Mouse (Mus musculus) Patski (cell line): ENCODE measurements at regions not wholly inside any gene's neighbourhood (a gene's known extent, or its start where the extent isn't known, plus 50 kb on each side); places are given as distances from the start of the nearest gene placed in this dataset.

Experiments
- ATAC-seq: fragments of 100-300 bp; one replicate; pipeline ENCODE4 v1.8.0; 2021
- CTCF ChIA-PET: fragments of 350-600 bp; sonication (Branson Sonifier 250); formaldehyde crosslinking; loops from one replicate; lab custom pipeline; 2022; ENCODE audit warnings: inconsistent platforms; lab: Charles Lee
- POLR2A ChIA-PET: fragments of 350-600 bp; sonication (Branson Sonifier 250); formaldehyde crosslinking; loops from one replicate; lab custom pipeline; 2022; ENCODE audit warnings: antibody characterized with exemption, inconsistent platforms; lab: Charles Lee
- DNase-seq: peaks from one replicate; pipeline ENCODE4 v3.0.0-alpha.2; 2011; ENCODE audit warnings: low read depth, low spot score
- H3K27me3 ChIP-seq: fragments of 371-371 bp; one replicate; pipeline ENCODE4 v1.5.1; 2021
- CTCF ChIP-seq: fragments of 100-300 bp; IDR thresholded peaks from one replicate; pipeline ENCODE4 v1.5.1; 2021
- in situ Hi-C: fragments of 300-500 bp; cut with MboI; formaldehyde crosslinking; loops from 3 replicates; pipeline ENCODE4 v1.11.1; 2018; ENCODE audit warnings: low pct_unique_long_range_greater_than_20kb, mixed read lengths

DNA sequence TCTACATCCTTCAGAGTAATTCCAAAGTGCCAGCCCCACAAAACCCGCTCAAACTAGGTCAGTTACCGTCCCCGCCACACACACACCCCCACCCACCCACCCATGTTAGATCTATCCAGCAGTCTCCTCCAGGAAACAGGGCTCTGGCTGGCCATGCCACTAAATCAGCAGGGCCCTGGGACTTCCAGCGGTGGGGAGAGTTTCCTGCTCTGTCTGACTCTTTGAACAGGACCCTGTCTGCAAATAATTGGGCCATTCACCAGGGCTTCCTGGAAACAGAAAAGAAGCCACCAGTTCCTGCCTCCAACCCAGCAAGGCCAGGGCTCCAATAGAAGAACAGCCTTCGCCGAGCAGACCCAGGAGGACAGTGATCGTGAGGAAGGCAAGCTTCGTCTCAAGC lies 307.1 kb downstream of the Ptpru start:
- ChIA-PET CTCF (no interaction called here), POLR2A (no interaction called here)
- in situ Hi-C loops, result no loop called here
- ATAC-seq, result no peak
- TF ChIP-seq CTCF, result no peak
- no peaks in the 10 kb centered on the region for H3K27me3 ChIP-seq
- DNase-seq, result no peak

GRCm38 (mm10) chr4:131534831-131535230 lies 303.3 kb downstream of the Ptpru start:
- ATAC-seq, result no peak
- ChIA-PET CTCF (no interaction called here), POLR2A (no interaction called here)
- in situ Hi-C loops, result no loop called here
- DNase-seq, result no peak
- no peak for TF ChIP-seq CTCF
- no peaks in the 10 kb centered on the region for H3K27me3 ChIP-seq

- H3K27me3 ChIP-seq, result no peaks in the 10 kb centered on the region
- no peak for DNase-seq
- in situ Hi-C loops, result no loop called here
- ATAC-seq, result no peak
- ChIA-PET POLR2A (no interaction called here), CTCF (no interaction called here)
- no peak for TF ChIP-seq CTCF
Measured at GRCm38 (mm10) chr4:131538237-131538636, 299.9 kb downstream of the Ptpru start.

DNA sequence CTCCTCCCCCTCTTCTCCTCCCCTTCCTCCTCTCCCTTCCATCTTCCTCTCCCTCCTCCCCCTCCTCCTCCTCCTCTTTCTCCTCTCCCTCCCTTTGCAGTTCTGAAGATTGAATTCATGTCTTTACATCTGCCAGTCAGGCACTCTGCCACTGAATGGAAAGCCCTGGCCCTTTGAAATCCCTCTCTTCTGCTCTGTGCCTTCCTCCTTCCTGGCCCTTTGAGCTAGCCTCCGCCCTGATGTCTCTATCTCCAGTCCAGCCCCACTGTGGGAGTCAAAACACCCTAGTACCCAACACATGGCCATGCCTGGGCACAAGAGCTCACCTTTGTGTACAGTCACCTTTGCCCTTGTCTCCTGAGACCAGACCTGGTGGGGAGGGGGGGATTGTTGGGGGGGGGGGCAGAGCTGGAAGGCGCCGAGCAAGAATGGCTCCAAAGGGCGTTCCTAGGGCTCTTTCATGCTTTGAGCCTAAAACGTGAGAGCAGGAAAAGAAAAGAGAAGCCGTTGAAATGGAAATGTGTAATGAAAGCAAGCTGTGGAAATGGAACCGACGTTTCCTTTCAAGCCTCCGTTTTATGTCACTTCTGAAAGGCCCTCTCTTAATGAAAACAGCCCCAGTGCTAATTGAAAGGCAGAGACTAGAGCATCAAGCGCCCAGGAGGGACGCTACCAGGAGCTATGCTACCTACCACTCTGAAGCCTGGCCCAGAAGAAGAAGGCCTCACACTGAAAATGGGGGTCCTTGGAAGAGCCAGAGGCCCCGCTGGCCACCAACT lies 291.5 kb downstream of the Ptpru start:
- TF ChIP-seq CTCF, result no peak
- POLR2A ChIA-PET, result no interaction called here
- CTCF ChIA-PET, result no interaction called here
- H3K27me3 ChIP-seq, result no peaks in the 10 kb centered on the region
- ATAC-seq (no peak), DNase-seq (no peak)
- in situ Hi-C loops, result no loop called here

DNA sequence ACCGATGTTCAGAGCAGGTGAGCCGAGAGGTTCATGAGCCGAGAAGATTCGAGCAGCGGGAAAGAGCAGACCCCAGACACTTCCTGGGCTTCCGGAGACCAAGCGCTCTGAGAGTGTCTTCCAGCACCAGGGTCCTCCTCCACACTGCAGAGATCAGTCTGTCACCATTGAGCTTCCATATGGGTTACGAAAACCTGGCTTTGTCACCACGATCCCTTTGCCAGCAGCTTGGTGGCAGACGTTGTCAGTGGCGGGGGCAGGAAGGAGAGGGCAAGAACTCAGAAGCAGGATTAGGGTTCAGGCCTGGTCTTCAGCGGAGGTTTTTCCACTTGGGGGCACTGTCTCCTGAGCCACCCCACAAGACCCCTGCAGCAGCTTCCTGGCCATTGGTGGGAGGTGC lies 288.5 kb downstream of the Ptpru start:
- in situ Hi-C loops, result no loop called here
- ChIA-PET POLR2A (no interaction called here), CTCF (no interaction called here)
- TF ChIP-seq CTCF, result no peak
- ATAC-seq (no peak), DNase-seq (no peak)
- H3K27me3 ChIP-seq, result peaks cover 5% of the 10 kb centered on the region

GRCm38 (mm10) chr4:131558513-131558912 lies 279.6 kb downstream of the Ptpru start:
- CTCF ChIA-PET, result no interaction called here
- no peak for DNase-seq
- no peak for TF ChIP-seq CTCF
- in situ Hi-C loops, result no loop called here
- H3K27me3 ChIP-seq, result peaks cover 11% of the 10 kb centered on the region
- no peak for ATAC-seq
- POLR2A ChIA-PET, result no interaction called here

GRCm38 (mm10) chr4:131563851-131564250 lies 274.2 kb downstream of the Ptpru start:
- ChIA-PET POLR2A (no interaction called here), CTCF (no interaction called here)
- ATAC-seq, result no peak
- no peak for TF ChIP-seq CTCF
- DNase-seq, result no peak
- in situ Hi-C loops, result no loop called here
- peaks cover 6% of the 10 kb centered on the region for H3K27me3 ChIP-seq

DNA sequence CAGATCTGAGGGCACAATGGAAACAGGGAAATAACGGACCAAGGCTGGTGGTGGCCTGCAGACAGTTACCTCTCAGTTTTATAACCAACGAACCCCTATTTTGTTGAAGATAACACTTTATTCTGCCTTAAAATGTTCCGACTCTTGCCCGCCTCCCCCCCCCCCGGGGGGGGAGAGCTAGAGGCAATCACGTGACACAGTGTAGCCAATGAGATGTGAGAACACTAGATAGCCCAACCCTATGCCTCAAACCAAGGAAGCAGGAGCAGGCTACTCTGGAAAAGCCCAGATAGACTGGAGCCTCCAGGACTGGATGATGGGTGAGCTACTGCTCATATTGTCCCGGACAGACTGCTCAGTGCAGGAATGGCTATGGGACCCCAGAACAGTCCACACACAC lies 272.9 kb downstream of the Ptpru start:
- POLR2A ChIA-PET, result no interaction called here
- no peak for TF ChIP-seq CTCF
- H3K27me3 ChIP-seq, result peaks cover 6% of the 10 kb centered on the region
- CTCF ChIA-PET, result no interaction called here
- ATAC-seq, result no peak
- no peak for DNase-seq
- in situ Hi-C loops, result no loop called here

- DNase-seq (no peak), ATAC-seq (no peak)
- no peak for TF ChIP-seq CTCF
- CTCF ChIA-PET, result no interaction called here
- peaks cover 3% of the 10 kb centered on the region for H3K27me3 ChIP-seq
- in situ Hi-C loops, result no loop called here
- POLR2A ChIA-PET, result no interaction called here
Measured at GRCm38 (mm10) chr4:131567241-131567640, 270.8 kb downstream of the Ptpru start.

GRCm38 (mm10) chr4:131569156-131569555 lies 268.9 kb downstream of the Ptpru start:
- in situ Hi-C loops, result no loop called here
- no peaks in the 10 kb centered on the region for H3K27me3 ChIP-seq
- no peak for TF ChIP-seq CTCF
- ChIA-PET CTCF (no interaction called here), POLR2A (no interaction called here)
- ATAC-seq, result no peak
- no peak for DNase-seq

GRCm38 (mm10) chr4:131577571-131577970 lies 260.5 kb downstream of the Ptpru start:
- ChIA-PET CTCF (no interaction called here), POLR2A (no interaction called here)
- no peak for ATAC-seq
- in situ Hi-C loops, result no loop called here
- no peak for DNase-seq
- no peak for TF ChIP-seq CTCF
- no peaks in the 10 kb centered on the region for H3K27me3 ChIP-seq

GRCm38 (mm10) chr4:131585946-131586345 lies 252.1 kb downstream of the Ptpru start:
- ChIA-PET CTCF (no interaction called here), POLR2A (no interaction called here)
- DNase-seq (no peak), ATAC-seq (no peak)
- in situ Hi-C loops, result no loop called here
- no peaks in the 10 kb centered on the region for H3K27me3 ChIP-seq
- TF ChIP-seq CTCF, result no peak
